Mouse (Mus musculus) ES-Bruce4 (cell line): ENCODE results near the gene Kcnc3. TPM values are rescaled to one million over a fixed set of nuclear protein-coding genes. Genes with fewer than 3 reads are reported as not detected.
A peak's percentile ranks its signal among the peaks of the same experiment; 100 is the strongest.

Experiments
- H3K27ac ChIP-seq: 2 replicates; pipeline ENCODE4 v1.5.1; 2012; ENCODE audit warnings: low read length, inconsistent platforms; ENCODE audit not compliant: insufficient read depth
- H3K27me3 ChIP-seq: 2 replicates; pipeline ENCODE4 v1.6.1; 2012; ENCODE audit warnings: mild to moderate bottlenecking, low read length, inconsistent platforms; ENCODE audit not compliant: control insufficient read depth, poor library complexity, insufficient read depth, severe bottlenecking
- H3K36me3 ChIP-seq: 2 replicates; pipeline ENCODE4 v1.6.1; 2012; ENCODE audit warnings: inconsistent platforms, mild to moderate bottlenecking, low read length, moderate library complexity; ENCODE audit not compliant: control insufficient read depth, poor library complexity, insufficient read depth, severe bottlenecking
- H3K4me1 ChIP-seq: one replicate; pipeline ENCODE4 v1.8.1; 2011; ENCODE audit warnings: low read length; ENCODE audit not compliant: control insufficient read depth, insufficient read depth
- H3K4me3 ChIP-seq: 2 replicates; pipeline ENCODE4 v1.5.1; 2011; ENCODE audit warnings: low read depth, mild to moderate bottlenecking, low read length
- H3K9ac ChIP-seq: 2 replicates; pipeline ENCODE4 v1.6.1; 2012; ENCODE audit warnings: low read depth, mild to moderate bottlenecking, inconsistent platforms; ENCODE audit not compliant: poor library complexity, severe bottlenecking
- H3K9me3 ChIP-seq: replicated peaks from 2 replicates; pipeline ENCODE4 v1.6.1; 2012; ENCODE audit warnings: mild to moderate bottlenecking, low read length, inconsistent platforms; ENCODE audit not compliant: control insufficient read depth, poor library complexity, insufficient read depth, severe bottlenecking
- CTCF ChIP-seq: IDR thresholded peaks from one replicate; pipeline ENCODE4 v1.8.1; 2011; ENCODE audit warnings: low read depth, low read length
- EP300 ChIP-seq: IDR thresholded peaks from 2 replicates; pipeline ENCODE4 v1.6.1; 2011; ENCODE audit warnings: low read depth, low read length; ENCODE audit not compliant: insufficient read depth
- POLR2A ChIP-seq: IDR thresholded peaks from one replicate; pipeline ENCODE4 v1.8.1; 2011; ENCODE audit warnings: low read length; ENCODE audit not compliant: insufficient read depth
- polyA plus RNA-seq: library from polyadenylated mRNA; stranded (reverse); fragments of >200 nt; gene quantifications from 2 replicates; pipeline ENCODE4 v1.2.4, GENCODE M21; 2011; ENCODE audit warnings: low read depth; ENCODE audit not compliant: missing spikeins, insufficient read depth, insufficient read length

The Kcnc3 gene
- polyA plus RNA-seq, 1 experiment, result 12.3 TPM

DNA sequence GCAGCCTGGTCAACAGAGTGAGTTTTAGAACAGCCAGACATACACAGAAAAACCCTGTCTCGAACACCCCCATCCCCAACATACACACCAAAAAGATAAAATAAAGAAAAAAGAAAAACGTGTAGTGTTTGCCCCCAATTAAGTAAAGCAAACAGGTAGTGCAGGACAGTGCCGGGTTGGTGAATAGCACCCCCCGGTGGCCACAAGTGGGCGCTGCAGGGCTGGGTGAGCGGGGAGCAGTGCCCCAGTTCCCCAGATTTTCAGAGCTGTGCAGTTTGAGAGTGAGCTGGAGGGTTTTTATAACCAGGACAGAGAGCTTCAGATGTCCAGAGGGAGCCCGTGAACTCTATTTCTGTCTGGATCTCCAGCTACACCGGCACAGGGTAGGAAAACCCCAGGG is 51.4 kb downstream of the Kcnc3 start:
- Histone ChIP-seq H3K4me3 (no peak overlapping the region), H3K9ac (peak overlapping the region; percentile 17; the same call in 1 of the 2 replicates), H3K27ac (no peak overlapping the region), H3K4me1 (no peaks in the 10 kb centered on the region), H3K36me3 (no peaks in the 10 kb centered on the region), H3K9me3 (no peaks in the 10 kb centered on the region), H3K27me3 (no peaks in the 10 kb centered on the region)
- TF ChIP-seq CTCF, result peak; percentile 91
- no peak for TF ChIP-seq POLR2A
- no peak for TF ChIP-seq EP300

- Histone ChIP-seq H3K9me3 (no peaks in the 10 kb centered on the region), H3K36me3 (no peaks in the 10 kb centered on the region), H3K27ac (no peak overlapping the region), H3K27me3 (no peaks in the 10 kb centered on the region), H3K4me1 (no peaks in the 10 kb centered on the region), H3K9ac (no peak overlapping the region), H3K4me3 (no peak overlapping the region)
- TF ChIP-seq POLR2A (no peak), EP300 (no peak), CTCF (no peak)
Measured at GRCm38 (mm10) chr7:44645256-44645655, 54.8 kb downstream of the Kcnc3 start.

DNA sequence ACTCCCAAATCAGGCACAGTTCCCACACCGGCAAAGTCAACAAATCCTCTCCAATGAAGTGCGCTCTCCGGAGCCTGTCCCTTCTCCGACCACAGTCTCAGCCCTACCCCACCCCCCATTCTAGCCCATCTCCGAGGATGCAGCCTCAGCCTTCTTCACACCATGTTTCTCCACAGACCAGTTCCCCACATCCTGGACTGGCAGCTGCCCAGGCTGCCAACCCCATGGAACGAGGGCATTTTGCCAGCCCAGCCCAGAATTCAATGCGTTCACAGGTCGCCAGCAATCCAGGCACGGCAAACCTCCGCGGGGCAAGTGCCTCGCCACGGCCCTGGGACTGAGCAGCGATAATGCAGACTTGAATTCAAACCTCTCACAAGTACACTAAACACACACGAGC is 55.5 kb downstream of the Kcnc3 start:
- Histone ChIP-seq H3K4me1 (no peaks in the 10 kb centered on the region), H3K27me3 (no peaks in the 10 kb centered on the region), H3K9ac (0 out of 2 replicates have a peak overlapping the region, but pooled peaks have one; percentile 13), H3K27ac (no peak overlapping the region), H3K9me3 (no peaks in the 10 kb centered on the region), H3K36me3 (no peaks in the 10 kb centered on the region), H3K4me3 (peak overlapping the region; percentile 13; the same call in 1 of the 2 replicates)
- TF ChIP-seq EP300 (no peak), CTCF (no peak), POLR2A (no peak)

GRCm38 (mm10) chr7:44647042-44647724 is 56.7 kb downstream of the Kcnc3 start:
- no peaks in the 10 kb centered on the region for H3K4me1 ChIP-seq
- H3K36me3 ChIP-seq, result no peaks in the 10 kb centered on the region
- H3K27me3 ChIP-seq, result no peaks in the 10 kb centered on the region
- H3K9me3 ChIP-seq, result no peaks in the 10 kb centered on the region
- H3K4me3 ChIP-seq, result no peak overlapping the region
- peak; percentile 83 for TF ChIP-seq CTCF
- TF ChIP-seq POLR2A, result no peak
- H3K9ac ChIP-seq, result no peak overlapping the region
- no peak overlapping the region for H3K27ac ChIP-seq

DNA sequence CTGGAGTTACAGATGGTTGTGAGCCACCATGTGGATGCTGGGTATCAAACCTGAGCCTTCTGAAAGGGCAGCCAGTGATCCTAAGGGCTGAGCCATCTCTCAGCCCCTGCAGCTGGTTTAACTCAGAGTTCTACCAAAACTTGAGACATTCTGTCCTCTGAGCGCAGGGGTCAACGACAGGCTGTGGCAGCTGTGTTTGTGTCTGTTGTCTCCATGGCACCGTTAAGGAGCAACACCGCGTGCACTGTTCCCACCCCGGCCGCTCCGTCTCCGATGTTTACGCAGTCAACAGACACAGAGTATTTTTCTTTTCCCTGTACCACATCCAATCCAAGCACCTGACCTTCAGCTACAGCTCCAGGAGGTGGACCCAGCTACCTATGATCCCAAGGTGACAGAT is 57.3 kb downstream of the Kcnc3 start:
- H3K9ac ChIP-seq, result no peak overlapping the region
- H3K9me3 ChIP-seq, result no peaks in the 10 kb centered on the region
- no peaks in the 10 kb centered on the region for H3K27me3 ChIP-seq
- no peak overlapping the region for H3K27ac ChIP-seq
- TF ChIP-seq POLR2A (no peak), CTCF (no peak), EP300 (no peak)
- H3K36me3 ChIP-seq, result no peaks in the 10 kb centered on the region
- no peaks in the 10 kb centered on the region for H3K4me1 ChIP-seq
- no peak overlapping the region for H3K4me3 ChIP-seq

- TF ChIP-seq CTCF, result no peak
- no peak for TF ChIP-seq EP300
- no peak for TF ChIP-seq POLR2A
- H3K27me3 ChIP-seq, result no peaks in the 10 kb centered on the region
- no peak overlapping the region for H3K4me3 ChIP-seq
- no peaks in the 10 kb centered on the region for H3K4me1 ChIP-seq
- H3K9me3 ChIP-seq, result no peaks in the 10 kb centered on the region
- no peak overlapping the region for H3K9ac ChIP-seq
- H3K27ac ChIP-seq, result no peak overlapping the region
- no peaks in the 10 kb centered on the region for H3K36me3 ChIP-seq
Measured at GRCm38 (mm10) chr7:44649094-44649610, 58.7 kb downstream of the Kcnc3 start.
